Mouse (Mus musculus): ENCODE measurements around the gene Kcnq1.

GRCm38 (mm10) chr7:143305808-143306207, 199.6 kb downstream of the Kcnq1 start:
- TF ChIP-seq POLR2AphosphoS2 (IDR thresholded peaks at IDR 0.05; ENCODE audit: low read length) (no peak), NRF1 (IDR thresholded peaks at IDR 0.05; ENCODE audit: insufficient read depth, low read depth, low read length, poor library complexity, severe bottlenecking) (no peak), EP300 (IDR thresholded peaks at IDR 0.05; ENCODE audit: low read depth in 1 of 2, low read length in 2 of 2) (no peak), RAD21 (IDR thresholded peaks at IDR 0.05; ENCODE audit: low read depth, low read length) (no peak), USF1 (IDR thresholded peaks at IDR 0.05; ENCODE audit: low read depth, low read length) (no peak), CTCF (IDR thresholded peaks at IDR 0.05 in 2 of 3, conservative IDR thresholded peaks at IDR 0.05 in 1 of 3; ENCODE audit: control insufficient read depth in 1 of 3, insufficient read depth in 1 of 3, low read depth in 2 of 3, low read length in 3 of 3, poor library complexity in 1 of 3, severe bottlenecking in 1 of 3) (no peak), TCF12 (IDR thresholded peaks at IDR 0.05; ENCODE audit: low read depth, low read length) (no peak), POLR2A (IDR thresholded peaks at IDR 0.05; ENCODE audit: control insufficient read depth in 1 of 2, insufficient read depth in 1 of 2, low read depth in 1 of 2, low read length in 2 of 2, poor library complexity in 1 of 2) (no peak), ZKSCAN1 (IDR thresholded peaks at IDR 0.05; ENCODE audit: low read depth, low read length) (no peak)

Data from MEL (cell line).